Mouse (Mus musculus): ENCODE measurements at regions not wholly inside any gene's neighbourhood (a gene's known extent, or its start where the extent isn't known, plus 50 kb on each side); places are given as distances from the start of the nearest gene placed in this dataset.
"Not testable (repeated sequence)": the region's sequence is repeated elsewhere in the genome, so short reads cannot be mapped to it uniquely, and the experiment has no call there.

- DNase-seq (ENCODE audit: low spot score) = no peak
Measured at GRCm38 (mm10) chr8:126081279-126081678, 86.3 kb downstream of the Kcnk1 start.

- DNase-seq (ENCODE audit: low spot score) = no peak
Measured at GRCm38 (mm10) chr8:126082827-126083226, 87.9 kb downstream of the Kcnk1 start.

GRCm38 (mm10) chr8:126090772-126091171, 95.8 kb downstream of the Kcnk1 start:
- DNase-seq (ENCODE audit: low spot score) = no peak

- DNase-seq (ENCODE audit: low spot score) = no peak
Measured at GRCm38 (mm10) chr8:126094005-126094404, 99.0 kb downstream of the Kcnk1 start.

GRCm38 (mm10) chr8:126096056-126096455, 101.1 kb downstream of the Kcnk1 start:
- no peak for DNase-seq (ENCODE audit: low spot score)

- no peak for DNase-seq (ENCODE audit: low spot score)
Measured at GRCm38 (mm10) chr8:126096636-126097170, 101.7 kb downstream of the Kcnk1 start.

GRCm38 (mm10) chr8:126098886-126099285, 103.9 kb downstream of the Kcnk1 start:
- DNase-seq (ENCODE audit: low spot score) = no peak

GRCm38 (mm10) chr8:126099889-126100288, 104.9 kb downstream of the Kcnk1 start:
- DNase-seq (ENCODE audit: low spot score) = no peak

GRCm38 (mm10) chr8:126105043-126105442, 110.1 kb downstream of the Kcnk1 start:
- DNase-seq (ENCODE audit: low spot score) = no peak

GRCm38 (mm10) chr8:126126041-126126440, 131.1 kb downstream of the Kcnk1 start:
- DNase-seq (ENCODE audit: low spot score) = no peak

GRCm38 (mm10) chr8:126132076-126132475, 137.1 kb downstream of the Kcnk1 start:
- no peak for DNase-seq (ENCODE audit: low spot score)

- not testable (repeated sequence) for DNase-seq (ENCODE audit: low spot score)
Measured at GRCm38 (mm10) chr8:126132918-126133317, 137.9 kb downstream of the Kcnk1 start.

GRCm38 (mm10) chr8:126135100-126135499, 140.1 kb downstream of the Kcnk1 start:
- DNase-seq (ENCODE audit: low spot score) = peak; percentile 34

- peak; percentile 57 for DNase-seq (ENCODE audit: low spot score)
Measured at GRCm38 (mm10) chr8:126135573-126135972, 140.6 kb downstream of the Kcnk1 start.

GRCm38 (mm10) chr8:126136946-126137345, 142.0 kb downstream of the Kcnk1 start:
- no peak for DNase-seq (ENCODE audit: low spot score)

GRCm38 (mm10) chr8:126137452-126137851, 142.5 kb downstream of the Kcnk1 start:
- DNase-seq (ENCODE audit: low spot score) = no peak

GRCm38 (mm10) chr8:126138645-126139545, 143.9 kb downstream of the Kcnk1 start:
- DNase-seq (ENCODE audit: low spot score) = no peak

- DNase-seq (ENCODE audit: low spot score) = no peak
Measured at GRCm38 (mm10) chr8:126139546-126139870, 144.5 kb downstream of the Kcnk1 start.

GRCm38 (mm10) chr8:126140998-126141397, 146.0 kb downstream of the Kcnk1 start:
- no peak for DNase-seq (ENCODE audit: low spot score)

GRCm38 (mm10) chr8:126151527-126151926, 146.8 kb upstream of the Slc35f3 start:
- DNase-seq (ENCODE audit: low spot score) = no peak

GRCm38 (mm10) chr8:126153955-126154354, 144.4 kb upstream of the Slc35f3 start:
- no peak for DNase-seq (ENCODE audit: low spot score)

- no peak for DNase-seq (ENCODE audit: low spot score)
Measured at GRCm38 (mm10) chr8:126157452-126158185, 140.7 kb upstream of the Slc35f3 start.

- no peak for DNase-seq (ENCODE audit: low spot score)
Measured at GRCm38 (mm10) chr8:126159485-126159884, 138.9 kb upstream of the Slc35f3 start.

All from lung, postnatal 25 days (tissue).